Mouse (Mus musculus) MEL (cell line): ENCODE measurements around the gene Runx1. TPM values are rescaled to one million over a fixed set of nuclear protein-coding genes. Genes with fewer than 3 reads are reported as not detected.

Experiments used
- DNase-seq: peaks from one replicate; pipeline ENCODE4 v3.0.0; 2011; ENCODE audit warnings: low read depth, low spot score
- H3K27ac ChIP-seq: 2 replicates; pipeline ENCODE4 v1.5.1; 2012; ENCODE audit warnings: low read depth, mild to moderate bottlenecking, control low read depth, low read length, moderate library complexity; ENCODE audit not compliant: control insufficient read depth
- H3K27me3 ChIP-seq, 2 experiments: fragments of 150-350 bp in 1 of 2; sonication (generic) in 1 of 2; 2 replicates each; pipeline ENCODE4 v1.6.1; 2012; ENCODE audit warnings: low read length in 2 of 2, mild to moderate bottlenecking in 2 of 2, improper control_type of control experiment in 1 of 2, moderate library complexity in 1 of 2; ENCODE audit not compliant: insufficient read depth in 2 of 2, control insufficient read depth in 1 of 2
- H3K36me3 ChIP-seq, 2 experiments: 2 replicates each; pipeline ENCODE4 v1.6.1; 2012 to 2014; ENCODE audit warnings: low read length in 2 of 2, improper control_type of control experiment in 1 of 2, inconsistent platforms in 1 of 2, mild to moderate bottlenecking in 1 of 2; ENCODE audit not compliant: insufficient read depth in 2 of 2, control insufficient read depth in 1 of 2
- H3K4me1 ChIP-seq, 2 experiments: fragments of 150-350 bp in 1 of 2; sonication (generic) in 1 of 2; 2 replicates each; pipeline ENCODE4 v1.6.1; 2012; ENCODE audit warnings: low read length in 2 of 2, improper control_type of control experiment in 1 of 2, mild to moderate bottlenecking in 1 of 2; ENCODE audit not compliant: insufficient read depth in 2 of 2, control insufficient read depth in 1 of 2
- H3K4me3 ChIP-seq, 2 experiments: fragments of 150-350 bp in 1 of 2; sonication (generic) in 1 of 2; 2 replicates each; pipeline ENCODE4 v1.5.1; 2012; ENCODE audit warnings: low read depth in 2 of 2, low read length in 2 of 2, mild to moderate bottlenecking in 2 of 2, moderate library complexity in 2 of 2, control low read depth in 1 of 2, improper control_type of control experiment in 1 of 2; ENCODE audit not compliant: control insufficient read depth in 1 of 2, insufficient read depth in 1 of 2
- H3K79me2 ChIP-seq: 2 replicates; pipeline ENCODE4 v1.6.1; 2012; ENCODE audit warnings: mild to moderate bottlenecking, low read length, moderate library complexity; ENCODE audit not compliant: control insufficient read depth, poor library complexity, insufficient read depth
- H3K9ac ChIP-seq: 2 replicates; pipeline ENCODE4 v1.6.1; 2012; ENCODE audit warnings: low read depth, mild to moderate bottlenecking, control low read depth, low read length, moderate library complexity; ENCODE audit not compliant: control insufficient read depth, poor library complexity, severe bottlenecking
- H3K9me3 ChIP-seq: fragments of 150-350 bp; sonication (generic); replicated peaks from 2 replicates; pipeline ENCODE4 v1.6.1; 2012; ENCODE audit warnings: mild to moderate bottlenecking, low read length, improper control_type of control experiment, moderate library complexity; ENCODE audit not compliant: insufficient read depth
- BHLHE40 ChIP-seq: IDR thresholded peaks from 2 replicates; pipeline ENCODE4 v1.6.1; 2012; ENCODE audit warnings: low read depth, mild to moderate bottlenecking, inconsistent platforms, low read length, improper control_type of control experiment, borderline replicate concordance
- CTCF ChIP-seq, 3 experiments: IDR thresholded peaks in 2 of 3; conservative IDR thresholded peaks in 1 of 3; 2 replicates each; pipeline ENCODE4 v1.5.1; 2011 to 2012; ENCODE audit warnings: low read length in 3 of 3, low read depth in 2 of 3, mild to moderate bottlenecking in 2 of 3, improper control_type of control experiment in 1 of 3, inconsistent platforms in 1 of 3, mixed read lengths in 1 of 3, moderate library complexity in 1 of 3; ENCODE audit not compliant: control insufficient read depth in 1 of 3, insufficient read depth in 1 of 3, poor library complexity in 1 of 3, severe bottlenecking in 1 of 3
- E2F4 ChIP-seq: IDR thresholded peaks from 2 replicates; pipeline ENCODE4 v1.6.1; 2011; ENCODE audit warnings: low read depth, low read length, improper control_type of control experiment, borderline replicate concordance
- EP300 ChIP-seq, 2 experiments: IDR thresholded peaks; 2 replicates each; pipeline ENCODE4 v1.6.1; 2011; ENCODE audit warnings: improper control_type of control experiment in 2 of 2, low read length in 2 of 2, low read depth in 1 of 2, mild to moderate bottlenecking in 1 of 2
- ETS1 ChIP-seq: IDR thresholded peaks from 2 replicates; pipeline ENCODE4 v1.6.1; 2012; ENCODE audit warnings: low read depth, mild to moderate bottlenecking, inconsistent platforms, low read length, improper control_type of control experiment, moderate library complexity
- GATA1 ChIP-seq: IDR thresholded peaks from 2 replicates; pipeline ENCODE4 v1.6.1; 2011; ENCODE audit warnings: low read depth, low read length, improper control_type of control experiment
- HCFC1 ChIP-seq: IDR thresholded peaks from 2 replicates; pipeline ENCODE4 v1.6.1; 2012; ENCODE audit warnings: low read depth, mild to moderate bottlenecking, inconsistent platforms, low read length, improper control_type of control experiment, moderate library complexity
- KAT2A ChIP-seq: conservative IDR thresholded peaks from 2 replicates; pipeline ENCODE4 v1.6.1; 2012; ENCODE audit warnings: low read depth, low read length, improper control_type of control experiment, inconsistent platforms
- MAX ChIP-seq: IDR thresholded peaks from 2 replicates; pipeline ENCODE4 v1.6.1; 2011; ENCODE audit warnings: low read length, improper control_type of control experiment
- MXI1 ChIP-seq: IDR thresholded peaks from 2 replicates; pipeline ENCODE4 v1.6.1; 2011; ENCODE audit warnings: mild to moderate bottlenecking, low read depth, low read length, improper control_type of control experiment
- MYB ChIP-seq: IDR thresholded peaks from 2 replicates; pipeline ENCODE4 v1.6.1; 2011; ENCODE audit warnings: mild to moderate bottlenecking, low read depth, low read length, improper control_type of control experiment
- MYC ChIP-seq: IDR thresholded peaks from 2 replicates; pipeline ENCODE4 v1.6.1; 2011; ENCODE audit warnings: low read depth, mild to moderate bottlenecking, low read length, improper control_type of control experiment, moderate library complexity
- NRF1 ChIP-seq: IDR thresholded peaks from 2 replicates; pipeline ENCODE4 v1.6.1; 2014; ENCODE audit warnings: low read depth, mild to moderate bottlenecking, inconsistent platforms, low read length, improper control_type of control experiment, moderate library complexity; ENCODE audit not compliant: poor library complexity, insufficient read depth, severe bottlenecking
- POLR2AphosphoS2 ChIP-seq: IDR thresholded peaks from 2 replicates; pipeline ENCODE4 v1.6.1; 2011; ENCODE audit warnings: low read length, improper control_type of control experiment
- POLR2AphosphoS5 ChIP-seq: IDR thresholded peaks from 2 replicates; pipeline ENCODE4 v1.6.1; 2012; ENCODE audit warnings: low read depth, borderline replicate concordance, mild to moderate bottlenecking, inconsistent platforms, low read length, moderate library complexity, mixed read lengths
- SIN3A ChIP-seq: IDR thresholded peaks from 2 replicates; pipeline ENCODE4 v1.6.1; 2012; ENCODE audit warnings: low read length, improper control_type of control experiment, inconsistent platforms
- TCF12 ChIP-seq: IDR thresholded peaks from 2 replicates; pipeline ENCODE4 v1.6.1; 2014; ENCODE audit warnings: low read depth, mild to moderate bottlenecking, inconsistent platforms, low read length, improper control_type of control experiment, moderate library complexity
- UBTF ChIP-seq: IDR thresholded peaks from 2 replicates; pipeline ENCODE4 v1.6.1; 2012; ENCODE audit warnings: low read depth, mild to moderate bottlenecking, inconsistent platforms, low read length, improper control_type of control experiment, moderate library complexity, borderline replicate concordance; ENCODE audit not compliant: insufficient read depth
- USF1 ChIP-seq: IDR thresholded peaks from 2 replicates; pipeline ENCODE4 v1.6.1; 2014; ENCODE audit warnings: low read depth, mild to moderate bottlenecking, inconsistent platforms, low read length, improper control_type of control experiment, moderate library complexity
- ZC3H11A ChIP-seq: IDR thresholded peaks from 2 replicates; pipeline ENCODE4 v1.6.1; 2012; ENCODE audit warnings: low read depth, mild to moderate bottlenecking, inconsistent platforms, low read length, improper control_type of control experiment
- ZKSCAN1 ChIP-seq: IDR thresholded peaks from 2 replicates; pipeline ENCODE4 v1.6.1; 2012; ENCODE audit warnings: low read depth, mild to moderate bottlenecking, inconsistent platforms, low read length, improper control_type of control experiment, moderate library complexity
- polyA plus RNA-seq, 2 experiments: library from polyadenylated mRNA; stranded (reverse) in 1 of 2; unstranded in 1 of 2; fragments of >175 nt in 1 of 2; fragments of >200 nt in 1 of 2; gene quantifications; 2 replicates each; pipeline versions ENCODE4 v1.2.1 to v1.2.4; 2012; ENCODE audit warnings: low replicate concordance in 2 of 2, low read depth in 1 of 2; ENCODE audit not compliant: insufficient read length in 2 of 2, insufficient read depth in 1 of 2, missing spikeins in 1 of 2
- total RNA-seq: library from RNA; depleted of rRNA; stranded (reverse); fragments of 300-350 nt; gene quantifications from 2 replicates; pipeline ENCODE4 v1.2.3, GENCODE M21; 2012

Gene Runx1
- total and polyA plus RNA-seq, 3 experiments, result 14.3 to 23.5 TPM; not detected in 1

DNA sequence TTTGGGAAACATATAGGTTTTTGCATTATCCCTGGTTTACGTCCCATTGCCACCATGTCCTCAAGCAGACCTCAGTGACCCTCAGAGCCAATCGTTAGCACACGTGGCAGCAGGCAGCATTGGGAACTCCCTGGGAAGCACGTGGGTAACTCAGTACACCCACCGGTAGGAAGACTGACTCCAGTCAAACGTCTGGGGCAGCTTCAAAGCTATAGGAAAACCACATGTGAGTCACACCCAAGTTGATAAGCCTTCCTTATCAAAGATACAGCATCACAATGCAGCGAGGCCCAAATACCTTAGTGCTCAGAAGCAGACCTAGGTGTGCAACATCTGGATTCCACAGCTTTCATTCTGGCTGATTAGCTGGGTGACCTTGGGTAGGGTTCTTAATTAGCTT is 164.2 kb downstream of the Runx1 start:
- Histone ChIP-seq H3K4me1 (peaks cover 6 to 10% of the 10 kb centered on the region in 2 experiments), H3K4me3 (no peak overlapping the region), H3K9me3 (no peaks in the 10 kb centered on the region), H3K27me3 (no peaks in the 10 kb centered on the region)
- peak; percentile 31 for DNase-seq
- TF ChIP-seq TCF12 (0 out of 2 replicates have a peak, but pooled peaks have one; percentile 9), POLR2AphosphoS5 (no peak), USF1 (peak; percentile 54; the same call in 1 of the 2 replicates), MAX (peak; percentile 74), MYC (peak; percentile 65; the same call in 1 of the 2 replicates), SIN3A (peak; percentile 54; the same call in 1 of the 2 replicates), BHLHE40 (peak; percentile 21; the same call in 1 of the 2 replicates), ETS1 (peak; percentile 52; the same call in 1 of the 2 replicates), EP300 (IDR thresholded peaks at IDR 0.05; ENCODE audit: low read depth in 1 of 2, low read length in 2 of 2) (peak; percentile 36 to 58; a peak in 2 of 4 replicates), GATA1 (peak; percentile 71), E2F4 (no peak), MXI1 (peak; percentile 91), HCFC1 (no peak)
- TF ChIP-seq, all 39 proteins: peak for 10
- no peaks in the 10 kb centered on the region for H3K79me2 ChIP-seq
- H3K36me3 ChIP-seq, result peaks cover 18 to 24% of the 10 kb centered on the region in 2 experiments
- H3K9ac ChIP-seq, result no peak overlapping the region
- H3K27ac ChIP-seq, result peak overlapping the region; percentile 26

DNA sequence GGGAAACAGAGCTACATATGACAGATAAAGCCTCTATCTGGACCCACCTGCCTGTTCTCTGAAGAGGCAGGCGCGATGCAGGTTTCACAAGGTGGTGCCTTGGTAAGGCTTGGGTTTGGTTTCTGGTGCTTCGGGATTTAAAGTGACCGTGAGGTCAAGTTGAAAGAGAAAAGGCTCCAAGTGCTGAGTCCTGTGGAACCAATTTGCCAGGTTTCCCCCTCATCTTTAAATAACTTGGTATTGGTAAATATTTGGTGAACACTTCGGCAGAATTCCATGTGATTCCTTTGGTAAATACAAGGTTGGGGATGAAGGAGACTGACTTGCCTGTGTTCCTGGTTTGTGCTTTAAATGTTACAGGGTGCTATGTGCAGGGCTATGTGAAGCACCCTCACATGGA is 169.2 kb downstream of the Runx1 start:
- Histone ChIP-seq H3K79me2 (no peaks in the 10 kb centered on the region), H3K27me3 (no peaks in the 10 kb centered on the region), H3K4me3 (no peak overlapping the region), H3K9ac (no peak overlapping the region), H3K4me1 (peaks cover 0 to 17% of the 10 kb centered on the region in 2 experiments; a peak in 2 of 4 replicates), H3K36me3 (peaks cover 12 to 23% of the 10 kb centered on the region in 2 experiments), H3K9me3 (no peaks in the 10 kb centered on the region), H3K27ac (no peak overlapping the region)
- TF ChIP-seq KAT2A (no peak), USF1 (no peak), UBTF (no peak), ZC3H11A (no peak), EP300 (IDR thresholded peaks at IDR 0.05; ENCODE audit: low read depth in 1 of 2, low read length in 2 of 2) (no peak), MYB (no peak), ZKSCAN1 (no peak), POLR2AphosphoS2 (no peak), NRF1 (no peak), CTCF (IDR thresholded peaks at IDR 0.05 in 2 of 3, conservative IDR thresholded peaks at IDR 0.05 in 1 of 3; ENCODE audit: control insufficient read depth in 1 of 3, insufficient read depth in 1 of 3, low read depth in 2 of 3, low read length in 3 of 3, poor library complexity in 1 of 3, severe bottlenecking in 1 of 3) (no peak)
- no peak for DNase-seq
